Mouse (Mus musculus): ENCODE measurements around the gene Il12b. TPM values are rescaled to one million over a fixed set of nuclear protein-coding genes. Genes with fewer than 3 reads are reported as not detected.

The Il12b gene
- polyA plus RNA-seq, 1 experiment from 2014 or later: not detected

- DNase-seq (ENCODE audit: low spot score): no peak
- Histone ChIP-seq H3K36me3 (ENCODE audit: control insufficient read depth, insufficient read depth, low read length) (no peaks in the 10 kb centered on the region), H3K4me3 (ENCODE audit: low read depth, low read length) (no peak overlapping the region), H3K4me2 (ENCODE audit: low read length) (no peak overlapping the region), H3K9me3 (replicated peaks; ENCODE audit: control insufficient read depth, low read length) (no peaks in the 10 kb centered on the region), H3K4me1 (ENCODE audit: control insufficient read depth, insufficient read depth, low read length) (peaks cover 18% of the 10 kb centered on the region), H3K9ac (ENCODE audit: low read length) (no peak overlapping the region), H3K27ac (ENCODE audit: low read depth, low read length) (no peak overlapping the region), H3K27me3 (replicated peaks; ENCODE audit: control insufficient read depth, insufficient read depth, low read length) (no peaks in the 10 kb centered on the region)
- ATAC-seq: no peak
- WGBS: 93% methylated on average over 4 of the region's 4 CpGs
Measured at GRCm38 (mm10) chr11:44405113-44405512, 5.2 kb downstream of the Il12b start.

GRCm38 (mm10) chr11:44405961-44406360, 6.1 kb downstream of the Il12b start:
- Histone ChIP-seq H3K27me3 (replicated peaks; ENCODE audit: control insufficient read depth, insufficient read depth, low read length) (no peaks in the 10 kb centered on the region), H3K27ac (ENCODE audit: low read depth, low read length) (no peak overlapping the region), H3K9ac (ENCODE audit: low read length) (no peak overlapping the region), H3K4me2 (ENCODE audit: low read length) (no peak overlapping the region), H3K36me3 (ENCODE audit: control insufficient read depth, insufficient read depth, low read length) (no peaks in the 10 kb centered on the region), H3K4me3 (ENCODE audit: low read depth, low read length) (no peak overlapping the region), H3K9me3 (replicated peaks; ENCODE audit: control insufficient read depth, low read length) (no peaks in the 10 kb centered on the region), H3K4me1 (ENCODE audit: control insufficient read depth, insufficient read depth, low read length) (peaks cover 18% of the 10 kb centered on the region)
- DNase-seq (ENCODE audit: low spot score) (peak; percentile 23), ATAC-seq (no peak)
- 3% methylated on average over 1 of the region's 1 CpGs for WGBS

- ATAC-seq: no peak
Measured at GRCm38 (mm10) chr11:44406457-44406856, 6.6 kb downstream of the Il12b start.

GRCm38 (mm10) chr11:44408626-44409025, 8.8 kb downstream of the Il12b start:
- peaks cover 7% of the 10 kb centered on the region; the same call in 1 of the 2 replicates for H3K4me1 ChIP-seq (ENCODE audit: control insufficient read depth, insufficient read depth, low read length)
- DNase-seq (ENCODE audit: low spot score) (no peak), ATAC-seq (no peak)
- WGBS: 18% methylated on average over 5 of the region's 5 CpGs
- H3K27me3 ChIP-seq (replicated peaks; ENCODE audit: control insufficient read depth, insufficient read depth, low read length): no peaks in the 10 kb centered on the region
- no peaks in the 10 kb centered on the region for H3K9me3 ChIP-seq (replicated peaks; ENCODE audit: control insufficient read depth, low read length)
- no peak overlapping the region for H3K4me3 ChIP-seq (ENCODE audit: low read depth, low read length)
- H3K36me3 ChIP-seq (ENCODE audit: control insufficient read depth, insufficient read depth, low read length): no peaks in the 10 kb centered on the region
- no peak overlapping the region for H3K4me2 ChIP-seq (ENCODE audit: low read length)
- H3K27ac ChIP-seq (ENCODE audit: low read depth, low read length): no peak overlapping the region
- H3K9ac ChIP-seq (ENCODE audit: low read length): no peak overlapping the region

More at GRCm38 (mm10) chr11:44406457-44406856, 6.6 kb downstream of the Il12b start:
- Histone ChIP-seq H3K27ac (ENCODE audit: low read depth, low read length) (no peak overlapping the region), H3K36me3 (ENCODE audit: control insufficient read depth, insufficient read depth, low read length) (no peaks in the 10 kb centered on the region), H3K9ac (ENCODE audit: low read length) (no peak overlapping the region), H3K4me1 (ENCODE audit: control insufficient read depth, insufficient read depth, low read length) (peaks cover 17% of the 10 kb centered on the region), H3K9me3 (replicated peaks; ENCODE audit: control insufficient read depth, low read length) (no peaks in the 10 kb centered on the region), H3K4me3 (ENCODE audit: low read depth, low read length) (no peak overlapping the region), H3K4me2 (ENCODE audit: low read length) (no peak overlapping the region), H3K27me3 (replicated peaks; ENCODE audit: control insufficient read depth, insufficient read depth, low read length) (no peaks in the 10 kb centered on the region)
- 66% methylated on average over 5 of the region's 5 CpGs for WGBS
- DNase-seq (ENCODE audit: low spot score): no peak

GRCm38 (mm10) chr11:44410413-44410812, 10.6 kb downstream of the Il12b start:
- no peak overlapping the region for H3K4me2 ChIP-seq (ENCODE audit: low read length)

GRCm38 (mm10) chr11:44412276-44412675, 12.4 kb downstream of the Il12b start:
- H3K27me3 ChIP-seq (replicated peaks; ENCODE audit: control insufficient read depth, insufficient read depth, low read length): no peaks in the 10 kb centered on the region
- no peak overlapping the region for H3K4me2 ChIP-seq (ENCODE audit: low read length)
- H3K27ac ChIP-seq (ENCODE audit: low read depth, low read length): no peak overlapping the region
- WGBS: 89% methylated on average over 8 of the region's 8 CpGs
- no peaks in the 10 kb centered on the region for H3K4me1 ChIP-seq (ENCODE audit: control insufficient read depth, insufficient read depth, low read length)
- no peak overlapping the region for H3K4me3 ChIP-seq (ENCODE audit: low read depth, low read length)
- no peak overlapping the region for H3K9ac ChIP-seq (ENCODE audit: low read length)
- no peaks in the 10 kb centered on the region for H3K9me3 ChIP-seq (replicated peaks; ENCODE audit: control insufficient read depth, low read length)
- ATAC-seq: no peak
- DNase-seq (ENCODE audit: low spot score): no peak
- H3K36me3 ChIP-seq (ENCODE audit: control insufficient read depth, insufficient read depth, low read length): no peaks in the 10 kb centered on the region

More at GRCm38 (mm10) chr11:44410413-44410812, 10.6 kb downstream of the Il12b start:
- WGBS: 71% methylated on average over 3 of the region's 3 CpGs
- ATAC-seq (no peak), DNase-seq (ENCODE audit: low spot score) (no peak)
- H3K9me3 ChIP-seq (replicated peaks; ENCODE audit: control insufficient read depth, low read length): no peaks in the 10 kb centered on the region
- peaks cover 7% of the 10 kb centered on the region; the same call in 1 of the 2 replicates for H3K4me1 ChIP-seq (ENCODE audit: control insufficient read depth, insufficient read depth, low read length)
- no peak overlapping the region for H3K9ac ChIP-seq (ENCODE audit: low read length)
- no peak overlapping the region for H3K4me3 ChIP-seq (ENCODE audit: low read depth, low read length)
- no peaks in the 10 kb centered on the region for H3K27me3 ChIP-seq (replicated peaks; ENCODE audit: control insufficient read depth, insufficient read depth, low read length)
- no peaks in the 10 kb centered on the region for H3K36me3 ChIP-seq (ENCODE audit: control insufficient read depth, insufficient read depth, low read length)
- no peak overlapping the region for H3K27ac ChIP-seq (ENCODE audit: low read depth, low read length)

- no peak overlapping the region for H3K4me3 ChIP-seq (ENCODE audit: low read depth, low read length)
- H3K27me3 ChIP-seq (replicated peaks; ENCODE audit: control insufficient read depth, insufficient read depth, low read length): no peaks in the 10 kb centered on the region
- H3K4me1 ChIP-seq (ENCODE audit: control insufficient read depth, insufficient read depth, low read length): no peaks in the 10 kb centered on the region
- whole genome bisulfite sequencing: 80% methylated on average over 3 of the region's 3 CpGs
- no peak overlapping the region for H3K9ac ChIP-seq (ENCODE audit: low read length)
- no peak for ATAC-seq
- DNase-seq (ENCODE audit: low spot score): no peak
- H3K36me3 ChIP-seq (ENCODE audit: control insufficient read depth, insufficient read depth, low read length): no peaks in the 10 kb centered on the region
- no peak overlapping the region for H3K4me2 ChIP-seq (ENCODE audit: low read length)
- no peaks in the 10 kb centered on the region for H3K9me3 ChIP-seq (replicated peaks; ENCODE audit: control insufficient read depth, low read length)
- no peak overlapping the region for H3K27ac ChIP-seq (ENCODE audit: low read depth, low read length)
Measured at GRCm38 (mm10) chr11:44413371-44413770, 13.5 kb downstream of the Il12b start.

GRCm38 (mm10) chr11:44414605-44415004, 14.7 kb downstream of the Il12b start:
- Histone ChIP-seq H3K4me1 (ENCODE audit: control insufficient read depth, insufficient read depth, low read length) (no peaks in the 10 kb centered on the region), H3K9ac (ENCODE audit: low read length) (no peak overlapping the region), H3K27ac (ENCODE audit: low read depth, low read length) (no peak overlapping the region), H3K27me3 (replicated peaks; ENCODE audit: control insufficient read depth, insufficient read depth, low read length) (no peaks in the 10 kb centered on the region), H3K4me2 (ENCODE audit: low read length) (no peak overlapping the region), H3K36me3 (ENCODE audit: control insufficient read depth, insufficient read depth, low read length) (no peaks in the 10 kb centered on the region), H3K4me3 (ENCODE audit: low read depth, low read length) (no peak overlapping the region), H3K9me3 (replicated peaks; ENCODE audit: control insufficient read depth, low read length) (no peaks in the 10 kb centered on the region)
- DNase-seq (ENCODE audit: low spot score) (no peak), ATAC-seq (no peak)
- WGBS: 86% methylated on average over 3 of the region's 3 CpGs

- Histone ChIP-seq H3K36me3 (ENCODE audit: control insufficient read depth, insufficient read depth, low read length) (no peaks in the 10 kb centered on the region), H3K27ac (ENCODE audit: low read depth, low read length) (no peak overlapping the region), H3K4me3 (ENCODE audit: low read depth, low read length) (no peak overlapping the region), H3K9ac (ENCODE audit: low read length) (no peak overlapping the region), H3K4me2 (ENCODE audit: low read length) (no peak overlapping the region), H3K27me3 (replicated peaks; ENCODE audit: control insufficient read depth, insufficient read depth, low read length) (no peaks in the 10 kb centered on the region), H3K9me3 (replicated peaks; ENCODE audit: control insufficient read depth, low read length) (no peaks in the 10 kb centered on the region), H3K4me1 (ENCODE audit: control insufficient read depth, insufficient read depth, low read length) (no peaks in the 10 kb centered on the region)
- 59% methylated on average over 1 of the region's 1 CpGs for WGBS
- ATAC-seq: no peak
- DNase-seq (ENCODE audit: low spot score): no peak
Measured at GRCm38 (mm10) chr11:44417403-44417802, 17.5 kb downstream of the Il12b start.
